Mouse (Mus musculus): ENCODE data around the gene Tex14. TPM values are rescaled to one million over a fixed set of nuclear protein-coding genes. Genes with fewer than 3 reads are reported as not detected.
A peak's percentile ranks its signal among the peaks of the same experiment; 100 is the strongest.

The Tex14 gene
- total and polyA plus RNA-seq, 3 experiments: 0.42 TPM; not detected in 1

- peak; percentile 60 for DNase-seq (ENCODE audit: low read depth, low spot score)
- H3K79me2 ChIP-seq (ENCODE audit: control insufficient read depth, insufficient read depth, low read length, poor library complexity): no peaks in the 10 kb centered on the region
- H3K9ac ChIP-seq (ENCODE audit: control insufficient read depth, low read depth, low read length, poor library complexity, severe bottlenecking): peak overlapping the region; percentile 8; the same call in 1 of the 2 replicates
- H3K27ac ChIP-seq (ENCODE audit: control insufficient read depth, low read depth, low read length): peak overlapping the region; percentile 55
- H3K36me3 ChIP-seq (ENCODE audit: control insufficient read depth in 1 of 2, insufficient read depth in 2 of 2, low read length in 2 of 2): peaks cover 0 to 42% of the 10 kb centered on the region in 2 experiments; a peak in 2 of 4 replicates
- no peaks in the 10 kb centered on the region for H3K27me3 ChIP-seq (ENCODE audit: control insufficient read depth in 1 of 2, insufficient read depth in 2 of 2, low read length in 2 of 2)
- H3K4me3 ChIP-seq (ENCODE audit: control insufficient read depth in 1 of 2, insufficient read depth in 1 of 2, low read depth in 2 of 2, low read length in 2 of 2): no peak overlapping the region
- TF ChIP-seq MAX (IDR thresholded peaks at IDR 0.05; ENCODE audit: low read length) (no peak), RAD21 (IDR thresholded peaks at IDR 0.05; ENCODE audit: low read depth, low read length) (no peak), TBP (IDR thresholded peaks at IDR 0.05; ENCODE audit: low read depth, low read length) (0 out of 2 replicates have a peak, but pooled peaks have one; percentile 51)
- H3K9me3 ChIP-seq (replicated peaks; ENCODE audit: insufficient read depth, low read length): no peaks in the 10 kb centered on the region
- peaks cover 12 to 20% of the 10 kb centered on the region in 2 experiments for H3K4me1 ChIP-seq (ENCODE audit: control insufficient read depth in 1 of 2, insufficient read depth in 2 of 2, low read length in 2 of 2)
Observed at GRCm38 (mm10) chr11:87428051-87428673, 23.3 kb downstream of the Tex14 start.

GRCm38 (mm10) chr11:87429363-87429762 is 24.5 kb downstream of the Tex14 start:
- Histone ChIP-seq H3K36me3 (ENCODE audit: control insufficient read depth in 1 of 2, insufficient read depth in 2 of 2, low read length in 2 of 2) (peaks cover 0 to 40% of the 10 kb centered on the region in 2 experiments; a peak in 2 of 4 replicates), H3K9ac (ENCODE audit: control insufficient read depth, low read depth, low read length, poor library complexity, severe bottlenecking) (peak overlapping the region; percentile 60), H3K4me3 (ENCODE audit: control insufficient read depth in 1 of 2, insufficient read depth in 1 of 2, low read depth in 2 of 2, low read length in 2 of 2) (no peak overlapping the region), H3K9me3 (replicated peaks; ENCODE audit: insufficient read depth, low read length) (no peaks in the 10 kb centered on the region), H3K4me1 (ENCODE audit: control insufficient read depth in 1 of 2, insufficient read depth in 2 of 2, low read length in 2 of 2) (peaks cover 13 to 24% of the 10 kb centered on the region in 2 experiments), H3K79me2 (ENCODE audit: control insufficient read depth, insufficient read depth, low read length, poor library complexity) (no peaks in the 10 kb centered on the region), H3K27ac (ENCODE audit: control insufficient read depth, low read depth, low read length) (peak overlapping the region; percentile 82; the same call in 1 of the 2 replicates), H3K27me3 (ENCODE audit: control insufficient read depth in 1 of 2, insufficient read depth in 2 of 2, low read length in 2 of 2) (no peaks in the 10 kb centered on the region)
- DNase-seq (ENCODE audit: low read depth, low spot score): peak; percentile 65
- TF ChIP-seq ZC3H11A (IDR thresholded peaks at IDR 0.05; ENCODE audit: low read depth, low read length) (no peak), POLR2A (IDR thresholded peaks at IDR 0.05; ENCODE audit: control insufficient read depth in 1 of 2, insufficient read depth in 1 of 2, low read depth in 1 of 2, low read length in 2 of 2, poor library complexity in 1 of 2) (no peak), BHLHE40 (IDR thresholded peaks at IDR 0.05; ENCODE audit: borderline replicate concordance, low read depth, low read length) (no peak), E2F4 (IDR thresholded peaks at IDR 0.05; ENCODE audit: borderline replicate concordance, low read depth, low read length) (no peak), ZMIZ1 (IDR thresholded peaks at IDR 0.05; ENCODE audit: low read depth, low read length) (no peak), HCFC1 (IDR thresholded peaks at IDR 0.05; ENCODE audit: low read depth, low read length) (no peak), SMC3 (IDR thresholded peaks at IDR 0.05; ENCODE audit: low read depth, low read length) (no peak), RAD21 (IDR thresholded peaks at IDR 0.05; ENCODE audit: low read depth, low read length) (no peak), GATA1 (IDR thresholded peaks at IDR 0.05; ENCODE audit: low read depth, low read length) (no peak), TCF12 (IDR thresholded peaks at IDR 0.05; ENCODE audit: low read depth, low read length) (no peak), ZNF384 (IDR thresholded peaks at IDR 0.05; ENCODE audit: low read depth, low read length) (no peak), TAL1 (IDR thresholded peaks at IDR 0.05; ENCODE audit: low read length) (no peak), MXI1 (IDR thresholded peaks at IDR 0.05; ENCODE audit: low read depth, low read length) (no peak)
